Mouse (Mus musculus) gastrocnemius, adult 2 months (tissue): Measurements from ENCODE around the gene Sprr2i. TPM values are rescaled to one million over a fixed set of nuclear protein-coding genes. Genes with fewer than 3 reads are reported as not detected.

Experiments used
- DNase-seq: peaks from one replicate; pipeline ENCODE4 v3.0.0; 2022
- H3K27ac ChIP-seq: fragments of 200-600 bp; 2 replicates; pipeline ENCODE4 v1.8.1; 2022; ENCODE audit warnings: mild to moderate bottlenecking
- H3K4me3 ChIP-seq: fragments of 200-600 bp; 2 replicates; pipeline ENCODE4 v1.8.1; 2022; ENCODE audit warnings: mild to moderate bottlenecking, moderate library complexity
- CTCF ChIP-seq: fragments of 200-600 bp; IDR thresholded peaks from 2 replicates; pipeline ENCODE4 v1.8.1; 2022; ENCODE audit warnings: antibody characterized with exemption, mild to moderate bottlenecking, moderate library complexity
- intact Hi-C: fragments of 180-260 bp; cut with DNase I; formaldehyde crosslinking; loops from one replicate; pipeline ENCODE4 v1.15.1; 2025
- long read RNA-seq, 2 experiments: library from polyadenylated mRNA; stranded (forward); transcript quantifications; one replicate each; pipeline ENCODE4 v2.0.0; 2021
- total RNA-seq, 2 experiments: library from RNA; stranded (reverse); gene quantifications; 2 replicates each; pipeline ENCODE4 v1.2.3; 2021

Gene Sprr2i
- not detected for total RNA-seq
- long read RNA-seq, experiment 1, result 0 reads
- long read RNA-seq, experiment 2, result 0 reads

DNA sequence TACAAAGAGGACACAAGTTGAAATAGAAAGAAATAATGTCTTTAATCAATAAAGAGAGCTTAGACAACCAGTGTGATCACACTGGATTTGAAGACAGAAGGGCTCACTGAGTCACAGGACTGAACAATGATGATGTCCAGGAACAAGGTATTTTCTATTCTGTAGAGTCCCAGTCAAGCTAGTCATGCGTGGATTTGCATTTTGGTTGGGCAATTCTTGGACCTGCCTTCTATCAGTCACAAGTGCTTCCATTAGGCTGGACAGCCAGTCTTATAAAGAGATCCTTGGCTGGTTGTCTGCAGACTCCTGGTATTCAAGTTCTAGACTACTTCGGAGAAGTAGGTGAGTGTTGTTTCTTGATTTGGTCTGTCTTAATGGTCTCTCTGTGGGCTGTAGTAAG, at the start of gene Sprr2i:
Gene Sprr2i, plus strand, starts transcription at position 301 of the 400 bp plus-strand sequence.
- intact Hi-C loops, result no loop called here
- no peak for TF ChIP-seq CTCF
- H3K27ac ChIP-seq, result no peak within 1 kb of the TSS
- DNase-seq, result no peak
- no peak within 1 kb of the TSS for H3K4me3 ChIP-seq

DNA sequence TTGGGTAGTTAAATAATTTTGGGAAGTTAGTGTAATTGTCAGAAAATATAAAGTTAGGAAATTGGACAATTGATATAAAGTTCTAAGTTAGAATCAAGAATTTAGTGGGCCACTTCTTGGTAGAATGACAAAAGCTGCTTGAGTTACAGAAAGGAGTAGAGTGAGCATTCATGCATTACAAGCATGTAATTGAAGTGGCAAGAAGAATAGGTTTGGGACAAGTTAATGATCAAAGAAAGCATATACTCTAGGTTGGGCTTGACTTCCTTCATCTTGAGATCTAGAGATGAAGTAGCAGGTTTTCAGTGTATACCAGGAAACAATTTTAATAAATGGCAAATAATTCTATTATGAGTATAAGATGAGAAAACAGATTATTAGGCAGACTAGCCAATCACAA, 46.2 kb upstream of the Sprr2i start:
- intact Hi-C loops, result no loop called here
- Histone ChIP-seq H3K4me3 (no peak overlapping the region), H3K27ac (no peak overlapping the region)
- no peak for DNase-seq
- no peak for TF ChIP-seq CTCF

GRCm38 (mm10) chr3:92364887-92365286, 42.9 kb upstream of the Sprr2i start, which contains the start of gene Sprr2f:
Gene Sprr2f (plus strand): TSS chr3:92365187.
- TF ChIP-seq CTCF, result no peak
- intact Hi-C loops, result no loop called here
- DNase-seq, result no peak
- Histone ChIP-seq H3K4me3 (no peak within 1 kb of the TSS), H3K27ac (no peak within 1 kb of the TSS)

DNA sequence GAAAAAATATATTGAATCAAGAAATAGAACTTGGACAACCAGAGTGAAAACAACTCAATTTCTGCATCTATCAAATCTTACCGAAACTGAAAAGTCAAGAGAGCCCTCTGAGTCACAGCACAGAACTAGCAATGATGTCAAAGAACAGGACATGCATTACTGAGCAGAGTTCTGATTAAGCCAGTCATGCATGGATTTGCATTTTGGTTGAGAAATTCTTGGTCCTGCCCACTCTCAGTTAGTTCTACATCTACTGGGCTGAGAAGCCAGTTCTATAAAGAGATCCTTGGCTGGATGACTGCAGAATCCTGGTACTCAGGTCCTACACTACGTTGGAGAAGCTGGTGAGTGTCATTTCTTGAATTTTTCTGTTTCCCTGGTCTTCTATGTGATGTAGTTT, 34.2 kb upstream of the Sprr2i start:
- no peak for DNase-seq
- no peak for TF ChIP-seq CTCF
- Histone ChIP-seq H3K4me3 (no peak overlapping the region), H3K27ac (no peak overlapping the region)
- intact Hi-C loops, result no loop called here

DNA sequence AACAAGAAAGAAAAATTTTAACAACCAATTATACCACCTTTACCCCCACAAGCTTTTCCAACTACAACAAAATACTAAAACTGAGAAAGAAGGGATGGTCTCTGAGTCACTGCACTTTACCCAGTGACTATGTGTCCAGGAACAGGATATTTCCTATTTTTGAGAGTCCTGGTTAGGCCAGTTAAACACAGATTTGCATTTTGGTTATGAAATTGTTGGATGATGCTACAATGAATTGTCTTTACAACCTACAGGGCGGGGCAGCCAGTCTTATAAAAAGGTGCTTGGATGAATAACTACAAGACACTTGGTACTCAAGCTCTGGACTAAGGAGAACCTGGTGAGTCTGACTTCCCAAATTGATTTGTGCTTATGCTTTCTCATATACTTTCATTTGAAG, 22.4 kb upstream of the Sprr2i start, which contains the start of gene Sprr2h:
Gene Sprr2h, plus strand, starts transcription at position 301 of the 400 bp plus-strand sequence.
- H3K4me3 ChIP-seq, result no peak within 1 kb of the TSS
- DNase-seq, result no peak
- no peak within 1 kb of the TSS for H3K27ac ChIP-seq
- TF ChIP-seq CTCF, result no peak
- intact Hi-C loops, result no loop called here

DNA sequence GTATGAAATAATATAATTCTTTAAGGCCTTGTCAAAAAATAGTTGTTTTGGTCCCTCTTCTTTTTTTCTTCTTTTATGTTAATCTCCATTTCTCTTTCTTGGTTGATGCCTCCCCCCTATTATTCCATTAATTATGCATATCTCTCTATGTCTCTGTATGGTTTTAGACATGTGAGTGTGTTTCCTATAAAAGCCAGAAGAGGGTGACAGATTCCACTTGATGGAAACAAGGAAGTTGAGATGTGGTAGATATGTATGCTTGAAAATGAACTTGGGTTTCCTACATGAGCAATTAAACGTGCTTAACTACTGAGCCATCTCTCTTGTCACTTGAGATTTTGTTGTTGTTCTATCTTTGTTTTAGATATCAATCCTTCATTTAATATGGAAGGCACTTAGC, 13.5 kb upstream of the Sprr2i start:
- intact Hi-C loops, result no loop called here
- Histone ChIP-seq H3K4me3 (no peak overlapping the region), H3K27ac (no peak overlapping the region)
- TF ChIP-seq CTCF, result no peak
- no peak for DNase-seq

- H3K27ac ChIP-seq, result no peak within 1 kb of the TSS
- intact Hi-C loops, result no loop called here
- no peak for DNase-seq
- TF ChIP-seq CTCF, result no peak
- no peak within 1 kb of the TSS for H3K4me3 ChIP-seq
Measured at GRCm38 (mm10) chr3:92417782-92418181, 10.0 kb downstream of the Sprr2i start, which contains the start of gene Sprr2j-ps. Gene Sprr2j-ps (plus strand): TSS chr3:92418082.

DNA sequence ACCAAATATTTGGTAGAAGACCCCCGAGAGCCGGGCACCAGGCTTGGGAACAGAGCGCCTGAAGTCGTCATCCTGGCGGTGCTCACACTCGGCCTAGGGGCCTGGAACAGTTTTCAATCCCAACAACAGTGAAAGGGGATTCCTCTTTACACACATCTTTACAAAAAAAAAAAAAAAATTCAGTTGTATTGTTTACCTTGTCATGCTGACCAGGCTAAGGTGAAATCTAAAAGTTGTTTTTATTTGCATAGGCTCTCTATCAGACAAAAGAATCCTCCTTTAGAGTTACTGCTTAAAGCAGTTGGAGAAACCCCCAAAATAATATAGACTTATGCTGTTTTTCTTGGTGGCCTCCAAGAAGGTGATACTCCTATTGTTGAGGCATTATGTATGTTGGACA, 21.5 kb downstream of the Sprr2i start, which contains the start of gene Gm9774:
Gene Gm9774, minus strand, starts transcription at position 101 of the 400 bp plus-strand sequence.
- Histone ChIP-seq H3K27ac (no peak within 1 kb of the TSS), H3K4me3 (no peak within 1 kb of the TSS)
- no peak for TF ChIP-seq CTCF
- intact Hi-C loops, result no loop called here
- no peak for DNase-seq

DNA sequence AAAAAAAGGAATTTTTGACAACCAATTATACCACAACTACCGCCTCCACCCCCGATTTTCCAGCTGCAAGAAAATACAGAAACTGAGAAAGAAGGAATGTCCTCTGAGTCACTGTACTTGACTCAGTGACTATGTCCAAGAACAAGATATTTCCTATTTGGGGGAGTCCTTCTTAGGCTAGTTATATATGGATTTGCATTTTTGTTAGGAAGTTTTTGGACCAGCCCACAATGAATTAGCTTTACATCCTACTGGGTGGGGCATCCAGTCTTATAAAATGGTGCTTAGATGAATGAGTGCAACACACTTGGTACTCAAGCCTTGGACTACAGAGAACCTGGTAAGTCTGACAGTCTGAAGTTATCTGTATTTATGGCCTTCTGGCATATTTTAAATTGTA, 24.5 kb downstream of the Sprr2i start, which contains the start of gene Sprr2k:
Gene Sprr2k, plus strand, starts transcription at position 301 of the 400 bp plus-strand sequence.
- no peak for TF ChIP-seq CTCF
- intact Hi-C loops, result no loop called here
- Histone ChIP-seq H3K27ac (no peak within 1 kb of the TSS), H3K4me3 (no peak within 1 kb of the TSS)
- no peak for DNase-seq

- intact Hi-C loops, result no loop called here
- H3K4me3 ChIP-seq, result no peak within 1 kb of the TSS
- no peak within 1 kb of the TSS for H3K27ac ChIP-seq
- DNase-seq, result no peak
- no peak for TF ChIP-seq CTCF
Measured at GRCm38 (mm10) chr3:92438689-92439088, 30.9 kb downstream of the Sprr2i start, which contains the start of gene Sprr1b. Gene Sprr1b (minus strand): TSS chr3:92438789.

- no peak for DNase-seq
- TF ChIP-seq CTCF, result no peak
- H3K27ac ChIP-seq, result no peak overlapping the region
- H3K4me3 ChIP-seq, result no peak overlapping the region
- intact Hi-C loops, result no loop called here
Measured at GRCm38 (mm10) chr3:92440177-92440576, 32.4 kb downstream of the Sprr2i start.

GRCm38 (mm10) chr3:92455151-92455550, 47.4 kb downstream of the Sprr2i start:
- intact Hi-C loops, result no loop called here
- TF ChIP-seq CTCF, result no peak
- no peak for DNase-seq
- Histone ChIP-seq H3K27ac (no peak overlapping the region), H3K4me3 (no peak overlapping the region)

DNA sequence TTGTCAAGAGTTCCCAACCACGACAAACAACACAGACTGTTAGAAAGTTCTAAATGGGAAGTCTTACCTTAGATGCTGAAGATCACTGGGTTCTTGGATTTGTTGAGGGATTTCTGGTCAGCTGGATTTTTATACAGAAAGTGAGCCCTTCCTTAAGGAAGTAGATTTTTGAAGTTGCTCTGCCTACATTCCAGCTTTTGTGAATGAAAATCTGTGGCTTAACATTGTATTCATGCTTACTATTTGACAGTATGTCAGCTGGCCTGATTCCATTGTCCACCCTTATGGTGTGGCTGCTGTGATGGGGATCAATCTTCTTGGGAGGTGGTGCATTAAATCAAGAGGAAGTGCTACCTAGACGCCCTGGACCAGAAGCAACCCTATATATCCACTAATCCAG, 50.8 kb downstream of the Sprr2i start, which contains the start of gene Sprr3:
Gene Sprr3, minus strand, starts transcription at position 101 of the 400 bp plus-strand sequence.
- Histone ChIP-seq H3K4me3 (no peak within 1 kb of the TSS), H3K27ac (no peak within 1 kb of the TSS)
- TF ChIP-seq CTCF, result no peak
- intact Hi-C loops, result no loop called here
- no peak for DNase-seq

Other genes starting within 250 kb of the Sprr2i start
- not detected for gene Sprr2a1, start 192.2 kb upstream of the Sprr2i start, total RNA-seq
- gene Sprr2a2, start 192.1 kb upstream of the Sprr2i start, total RNA-seq, result not detected
- gene Sprr2a3, start 122.6 kb upstream of the Sprr2i start, total RNA-seq, result not detected
- not detected for gene Sprr2b, start 91.4 kb upstream of the Sprr2i start, total RNA-seq
- not detected for gene Sprr2d, start 68.9 kb upstream of the Sprr2i start, total RNA-seq
- gene Sprr2e, start 55.8 kb upstream of the Sprr2i start, total RNA-seq, result not detected
- gene Sprr2f, start 42.8 kb upstream of the Sprr2i start, total RNA-seq, result not detected
- gene Sprr2h, start 22.3 kb upstream of the Sprr2i start, total RNA-seq, result not detected
- not detected for gene Sprr2j-ps, start 10.1 kb downstream of the Sprr2i start, total RNA-seq
- gene Gm9774, start 21.4 kb downstream of the Sprr2i start, total RNA-seq, result 1 to 10 TPM; 2.6 to 6.5 TPM
- gene Sprr2k, start 24.6 kb downstream of the Sprr2i start, total RNA-seq, result not detected
- gene Sprr1b, start 30.8 kb downstream of the Sprr2i start, total RNA-seq, result not detected
- not detected for gene Sprr3, start 50.7 kb downstream of the Sprr2i start, total RNA-seq
- not detected for gene Sprr1a, start 77.9 kb downstream of the Sprr2i start, total RNA-seq
- gene Sprr4, start 92.5 kb downstream of the Sprr2i start, total RNA-seq, result not detected
- gene 2310046K23Rik, start 126.5 kb downstream of the Sprr2i start, total RNA-seq, result not detected
- not detected for gene Ivl, start 165.7 kb downstream of the Sprr2i start, total RNA-seq
- not detected for gene Smcp, start 181.0 kb downstream of the Sprr2i start, total RNA-seq
- gene 2210017I01Rik, start 199.5 kb downstream of the Sprr2i start, total RNA-seq, result not detected
- not detected for gene Lce6a, start 213.7 kb downstream of the Sprr2i start, total RNA-seq
- not detected for gene Lce1a1, start 240.3 kb downstream of the Sprr2i start, total RNA-seq
- gene Lce1b, start 248.9 kb downstream of the Sprr2i start, total RNA-seq, result not detected